Mouse (Mus musculus) cerebellum, postnatal 4 days (tissue): ENCODE data around the gene Fbxw8.

Source experiments
- DNase-seq, 2 experiments: peaks; one replicate each; pipeline ENCODE4 v3.0.0; 2022; ENCODE audit warnings: low spot score in 2 of 2, mixed read lengths in 1 of 2

Fbxw8 gene

GRCm38 (mm10) chr5:118076721-118077592, 78.3 kb downstream of the Fbxw8 start:
- peak in 1 of 2 experiments; percentile 61 for DNase-seq

GRCm38 (mm10) chr5:118073213-118073773, 82.0 kb downstream of the Fbxw8 start:
- peak in 1 of 2 experiments; percentile 45 for DNase-seq

- no peak for DNase-seq
These were observed 83.5 kb downstream of the Fbxw8 start for GRCm38 (mm10) chr5:118071766-118072165.

- DNase-seq: peak; percentile 72 to 82
These were observed 85.9 kb downstream of the Fbxw8 start for GRCm38 (mm10) chr5:118069315-118069714.

GRCm38 (mm10) chr5:118067984-118068494, 87.2 kb downstream of the Fbxw8 start:
- DNase-seq: no peak

- no peak for DNase-seq
These were observed 87.7 kb downstream of the Fbxw8 start for GRCm38 (mm10) chr5:118067572-118067971.

GRCm38 (mm10) chr5:118066828-118067227, 88.4 kb downstream of the Fbxw8 start:
- DNase-seq: peak in 1 of 2 experiments; percentile 72

GRCm38 (mm10) chr5:118065516-118066255, 89.6 kb downstream of the Fbxw8 start:
- DNase-seq: peak in 1 of 2 experiments; percentile 56

- DNase-seq: no peak
These were observed 90.9 kb downstream of the Fbxw8 start for GRCm38 (mm10) chr5:118064284-118064901.

- no peak for DNase-seq
These were observed 92.1 kb downstream of the Fbxw8 start for GRCm38 (mm10) chr5:118063181-118063621.

- no peak for DNase-seq
These were observed 93.9 kb downstream of the Fbxw8 start for GRCm38 (mm10) chr5:118061391-118061790.

- DNase-seq: no peak
These were observed 95.6 kb downstream of the Fbxw8 start for GRCm38 (mm10) chr5:118059646-118060045.

GRCm38 (mm10) chr5:118058858-118059257, 96.4 kb downstream of the Fbxw8 start:
- DNase-seq: no peak

GRCm38 (mm10) chr5:118057508-118058111, 97.7 kb downstream of the Fbxw8 start:
- DNase-seq: no peak

GRCm38 (mm10) chr5:118053205-118053604, 102.1 kb downstream of the Fbxw8 start:
- no peak for DNase-seq

- DNase-seq: no peak
These were observed 103.1 kb downstream of the Fbxw8 start for GRCm38 (mm10) chr5:118051981-118052662.

GRCm38 (mm10) chr5:118050743-118051142, 104.5 kb downstream of the Fbxw8 start:
- DNase-seq: no peak

- no peak for DNase-seq
These were observed 106.3 kb downstream of the Fbxw8 start for GRCm38 (mm10) chr5:118048928-118049327.

GRCm38 (mm10) chr5:118048412-118048811, 106.9 kb downstream of the Fbxw8 start:
- DNase-seq: no peak

- no peak for DNase-seq
These were observed 108.0 kb downstream of the Fbxw8 start for GRCm38 (mm10) chr5:118047091-118047757.
